Mouse (Mus musculus) B cell, adult 2 months (primary cell): ENCODE results near the gene Hap1.
"Not testable (repeated sequence)": the region's sequence is repeated elsewhere in the genome, so short reads cannot be mapped to it uniquely, and the experiment has no call there.

Source experiments
- DNase-seq, 2 experiments: peaks; one replicate each; pipeline ENCODE4 v3.0.0; 2022

The Hap1 gene

GRCm38 (mm10) chr11:100352076-100352857 lies 3.7 kb downstream of the Hap1 start:
- DNase-seq, result peak in 1 of 2 experiments; percentile 30

GRCm38 (mm10) chr11:100344269-100344668 lies 11.7 kb downstream of the Hap1 start:
- no peak for DNase-seq

- DNase-seq, result no peak
Measured at GRCm38 (mm10) chr11:100335731-100336130, 20.2 kb downstream of the Hap1 start.

- DNase-seq, result no peak
Measured at GRCm38 (mm10) chr11:100333944-100334457, 21.9 kb downstream of the Hap1 start, which contains the start of gene Gast. Gene Gast (plus strand): TSS chr11:100334407.

DNA sequence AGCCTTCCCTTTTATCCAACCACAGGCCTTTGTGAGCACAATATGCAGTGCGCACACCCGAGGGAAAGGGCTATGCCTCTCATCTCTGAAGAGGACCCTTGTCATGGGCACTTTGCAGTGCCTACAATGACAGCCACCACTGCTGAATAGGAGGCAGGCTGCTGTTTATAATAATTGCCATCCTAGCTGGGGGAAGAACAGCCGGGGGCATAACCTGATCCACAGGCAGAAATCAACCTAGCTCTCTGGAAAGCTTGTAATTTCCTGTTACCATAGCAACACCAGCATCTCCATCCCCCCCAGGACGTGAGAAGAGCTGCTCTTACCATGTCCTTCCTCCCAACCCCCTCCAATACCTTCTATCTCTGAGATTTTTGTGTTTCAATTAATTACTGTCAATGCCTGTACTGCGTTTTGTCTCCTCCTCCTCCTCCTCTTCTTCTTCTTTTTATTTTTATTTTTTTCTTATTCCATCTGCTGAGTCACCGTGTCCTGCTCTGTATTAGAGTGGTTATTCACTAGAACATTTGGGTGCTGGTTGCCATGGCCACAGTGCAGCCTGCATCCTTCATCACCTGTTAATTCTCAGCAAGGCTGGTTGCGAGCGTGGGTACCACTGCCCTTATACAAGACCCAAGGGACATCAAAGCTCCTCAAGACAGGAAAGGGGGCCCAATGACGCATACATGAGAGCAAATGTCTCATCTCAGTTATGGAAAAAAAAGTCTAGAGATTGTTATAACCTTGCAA lies 23.0 kb downstream of the Hap1 start:
- DNase-seq, result no peak

GRCm38 (mm10) chr11:100330816-100331375 lies 25.0 kb downstream of the Hap1 start:
- DNase-seq, result not testable (repeated sequence)

GRCm38 (mm10) chr11:100330235-100330634 lies 25.7 kb downstream of the Hap1 start:
- no peak for DNase-seq

- no peak for DNase-seq
Measured at GRCm38 (mm10) chr11:100327761-100328160, 28.2 kb downstream of the Hap1 start.

- DNase-seq, result no peak
Measured at GRCm38 (mm10) chr11:100327316-100327715, 28.6 kb downstream of the Hap1 start.

DNA sequence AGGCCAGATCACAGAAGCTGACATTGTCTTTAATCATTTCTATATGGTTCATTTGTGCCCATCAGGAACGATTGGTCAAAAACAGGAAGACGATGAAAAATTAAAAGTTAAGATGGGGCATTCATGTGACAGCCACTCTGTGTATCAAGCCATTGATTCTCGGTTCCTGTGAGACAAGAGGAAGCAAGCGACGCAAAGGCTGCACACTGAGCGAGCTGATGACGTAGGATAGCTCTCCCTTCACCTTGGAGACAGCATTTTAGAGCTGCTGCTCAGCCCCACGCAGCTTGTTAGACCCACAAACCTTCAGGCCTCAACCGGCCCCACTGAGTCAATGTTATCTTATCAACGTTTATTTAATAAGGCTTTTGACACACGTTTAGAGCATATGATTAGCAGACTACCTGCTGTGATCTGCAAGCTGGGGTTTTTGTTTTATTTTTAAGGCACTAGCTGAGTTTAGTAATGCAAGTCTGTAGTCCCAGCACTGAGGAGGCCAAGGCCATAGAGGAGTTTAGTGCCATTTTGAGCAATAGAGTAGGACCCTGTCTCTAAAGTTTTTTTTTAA lies 30.8 kb downstream of the Hap1 start:
- peak in 1 of 2 experiments; percentile 7 for DNase-seq

GRCm38 (mm10) chr11:100323578-100323977 lies 32.4 kb downstream of the Hap1 start:
- peak; percentile 83 for DNase-seq

- DNase-seq, result peak; percentile 49 to 53
Measured at GRCm38 (mm10) chr11:100322591-100323258, 33.2 kb downstream of the Hap1 start.

DNA sequence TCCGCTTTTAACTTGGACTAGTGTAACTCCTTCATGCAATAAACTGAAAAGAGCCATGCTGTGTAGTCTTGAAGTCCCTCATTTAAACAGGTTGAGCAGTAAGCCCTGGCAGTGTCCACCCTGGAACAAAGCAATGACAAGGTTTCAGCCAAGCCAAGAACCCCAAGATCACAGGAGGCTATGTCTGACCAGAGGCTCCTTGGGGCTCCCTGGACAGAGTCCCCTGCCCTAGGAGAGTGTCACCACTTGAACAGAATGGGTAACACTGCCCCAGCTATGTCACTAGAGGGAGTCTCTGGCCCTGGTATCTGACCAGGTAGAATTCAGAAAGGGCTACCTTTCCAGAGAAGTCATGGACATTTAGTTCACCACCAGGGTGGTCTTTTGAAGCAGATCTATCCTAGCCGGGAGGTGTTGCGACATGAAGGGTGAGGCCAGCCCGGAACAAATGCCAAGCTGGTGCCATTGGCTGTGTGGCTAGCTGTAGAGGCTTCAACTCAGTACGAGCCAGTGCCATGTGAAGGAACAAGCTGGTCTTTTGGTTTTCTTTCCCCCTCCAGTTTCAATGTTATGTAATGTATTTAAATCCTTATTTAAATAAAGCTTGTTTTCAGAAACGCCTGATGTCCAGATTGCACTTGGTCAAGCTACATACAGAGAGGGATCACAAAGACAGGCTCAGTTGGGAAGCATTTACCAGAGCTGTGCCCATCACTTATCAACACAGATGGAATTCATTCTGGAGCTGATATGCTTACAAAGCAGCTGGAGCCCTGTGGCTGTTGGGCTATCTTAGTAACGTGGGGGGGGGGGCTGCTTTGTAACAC lies 34.2 kb downstream of the Hap1 start:
- DNase-seq, result peak; percentile 48 to 49

GRCm38 (mm10) chr11:100320701-100321410 lies 35.1 kb downstream of the Hap1 start:
- not testable (repeated sequence) for DNase-seq

GRCm38 (mm10) chr11:100320172-100320630 lies 35.7 kb downstream of the Hap1 start:
- peak; percentile 97 to 98 for DNase-seq

DNA sequence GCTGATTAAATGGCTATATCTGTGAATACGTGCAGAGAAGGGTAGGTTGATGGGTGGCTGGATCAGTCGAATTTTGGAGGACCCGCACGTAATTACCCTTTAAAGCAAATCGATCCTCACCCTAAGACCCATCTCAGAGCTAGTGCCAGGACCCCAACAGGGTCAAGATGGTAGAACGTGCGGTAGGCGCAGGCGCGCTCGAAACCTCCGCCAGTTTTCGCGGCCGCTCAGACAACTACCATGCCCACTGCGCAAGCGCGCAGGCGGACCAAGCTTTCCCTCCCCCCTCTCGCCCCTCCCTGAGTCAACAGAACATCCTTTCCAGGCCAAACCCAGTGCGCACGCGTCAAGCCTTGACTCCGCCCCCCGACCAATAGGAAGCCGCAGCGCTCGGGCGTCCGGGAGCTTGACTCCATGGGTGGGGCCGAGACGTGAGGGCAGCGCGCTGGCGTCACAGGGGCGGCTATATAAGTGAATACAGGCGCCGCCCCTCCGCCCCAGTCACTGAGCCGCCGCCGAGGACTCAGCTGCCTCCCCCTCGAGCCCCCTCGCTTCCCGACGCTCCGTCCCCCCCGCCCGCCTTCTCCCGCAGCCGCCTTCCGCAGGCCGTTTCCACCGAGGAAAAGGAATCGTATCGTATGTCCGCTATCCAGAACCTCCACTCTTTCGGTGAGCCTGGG lies 36.3 kb downstream of the Hap1 start, which contains the start of gene Eif1:
Gene Eif1, plus strand, starts transcription at position 394 of the 680 bp plus-strand sequence.
- peak; percentile 100 for DNase-seq

DNA sequence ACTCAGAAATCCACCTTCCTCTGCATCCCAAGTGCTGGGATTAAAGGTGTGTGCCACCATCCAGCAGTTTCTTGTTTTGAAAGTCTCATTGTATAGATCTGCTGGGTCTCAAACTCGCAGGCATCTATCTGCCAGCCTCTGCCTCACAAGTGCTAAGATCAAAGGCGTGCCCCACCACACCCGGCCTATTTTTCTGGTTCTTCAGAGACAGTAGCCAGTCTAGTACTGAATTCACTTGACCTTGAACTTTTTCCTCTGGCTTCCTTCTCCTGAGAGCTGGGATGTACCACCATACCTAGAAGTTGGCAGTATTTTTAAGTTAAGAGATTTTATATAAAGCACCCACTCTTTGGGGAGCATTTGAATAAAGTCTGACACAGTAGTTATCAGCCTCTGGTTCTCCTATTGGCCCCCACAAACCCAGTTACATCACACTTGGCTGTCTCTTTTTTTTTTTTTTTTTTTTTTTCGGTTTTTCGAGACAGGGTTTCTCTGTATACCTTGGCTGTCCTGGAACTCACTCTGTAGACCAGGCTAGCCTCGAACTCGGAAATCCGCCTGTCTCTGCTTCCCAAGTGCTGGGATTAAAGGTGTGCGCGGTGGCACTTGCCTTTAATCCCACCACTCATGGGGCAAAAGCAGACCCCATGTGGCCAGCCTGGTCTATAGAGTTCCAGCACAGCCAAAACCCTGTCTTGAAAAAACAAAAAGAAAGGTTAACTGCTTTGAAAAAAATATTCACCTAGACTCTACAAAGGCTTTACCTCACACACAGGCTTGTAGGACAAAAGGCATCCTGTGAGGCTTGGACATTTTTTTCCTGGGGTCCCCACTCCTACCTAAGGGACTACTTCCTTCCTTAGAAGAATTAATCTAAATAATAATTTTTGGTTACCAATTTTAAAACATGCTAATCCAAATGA lies 37.1 kb downstream of the Hap1 start:
- DNase-seq, result no peak

DNA sequence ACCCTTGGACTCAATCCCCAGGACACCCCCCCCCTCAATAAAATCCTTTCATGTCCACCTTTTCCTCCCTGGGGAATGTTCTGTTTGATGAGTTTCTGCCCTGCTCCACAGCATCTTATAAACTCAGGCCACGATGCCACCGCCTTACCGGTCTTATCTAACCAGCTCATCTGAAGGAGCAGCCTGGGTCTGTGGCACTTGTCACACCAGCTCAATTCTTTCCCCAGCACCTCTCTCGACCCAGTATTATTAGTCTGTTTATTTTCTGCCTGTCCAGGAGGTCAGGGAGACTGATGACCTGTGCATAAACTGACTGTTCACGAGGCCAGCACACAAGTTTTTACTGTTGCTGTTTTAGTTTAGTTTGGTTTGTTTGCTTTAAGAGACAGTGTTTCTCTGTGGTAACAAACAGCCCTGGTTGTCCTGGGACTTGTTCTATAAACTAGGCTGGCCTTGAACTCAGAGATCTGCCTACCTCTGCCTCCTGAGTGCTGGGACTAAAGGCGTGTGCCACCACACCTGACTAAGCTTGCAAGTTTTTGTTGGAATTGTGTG lies 38.0 kb downstream of the Hap1 start:
- DNase-seq, result no peak

GRCm38 (mm10) chr11:100315439-100315838 lies 40.5 kb downstream of the Hap1 start:
- no peak for DNase-seq
